ENCODE assay signal across 7 mouse cellular contexts in the genomic region with DNA sequence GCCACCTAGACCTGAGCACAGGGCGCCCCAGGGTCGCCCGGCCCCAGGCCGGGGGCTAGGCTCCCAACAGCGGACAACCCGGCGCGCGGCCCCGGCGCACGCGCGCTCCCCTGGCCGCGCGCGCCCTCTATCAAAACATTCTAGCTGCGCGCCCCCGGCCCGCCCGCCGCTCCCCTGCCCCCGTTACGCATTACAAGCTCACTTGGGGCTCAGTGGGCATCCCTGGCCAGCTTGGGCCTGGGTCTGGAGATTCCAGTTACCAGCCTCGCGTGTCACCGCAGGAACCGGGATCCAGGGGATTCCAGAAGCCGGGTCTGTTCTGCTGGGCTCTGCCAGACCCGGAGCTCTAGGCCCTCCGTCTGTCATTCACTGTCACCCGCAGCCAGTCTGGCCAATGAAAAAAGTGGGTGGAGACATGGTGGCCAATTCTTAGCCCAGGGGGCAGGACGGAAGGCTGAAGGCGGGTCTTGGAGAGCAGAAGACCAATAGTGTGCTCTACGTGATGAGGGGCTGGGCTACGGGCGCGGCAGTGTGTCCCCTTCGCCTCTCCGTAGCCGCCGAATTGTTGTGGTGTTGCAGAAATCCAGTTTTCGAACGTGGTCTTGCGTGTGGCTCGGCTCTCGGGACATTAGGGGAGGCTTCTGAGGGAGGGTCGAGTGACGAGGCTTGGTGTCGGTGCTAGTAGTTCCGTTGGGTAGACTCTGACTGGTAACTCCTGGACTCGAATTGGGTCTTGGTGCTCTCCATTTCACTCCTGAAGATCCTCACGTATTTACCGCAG. TPM values are rescaled to one million over a fixed set of nuclear protein-coding genes. Genes with fewer than 3 reads are reported as not detected.
DNase-seq lines count a peak whose midpoint lies in the region; ATAC-seq lines count a peak whose summit lies in the region.

Gene Ankzf1 (plus strand): TSS at position 530 of the 781 bp plus-strand sequence.
Gene Atg9a (minus strand): TSS at position 575 of the 781 bp plus-strand sequence.

- intact Hi-C loops in left cerebral cortex, postnatal 36 days (cut with DNase I): no loop called here

- no peaks in the 10 kb centered on the region for H3K9me3 ChIP-seq in intestine, embryonic 16.5 days (ENCODE audit: control insufficient read depth, low read length)
- H3K9me3 ChIP-seq in midbrain, embryonic 11.5 days (ENCODE audit: control insufficient read depth, low read length): no peaks in the 10 kb centered on the region

- under 1% methylated on average over 56 of the region's 56 CpGs for WGBS in intestine, embryonic 16.5 days
- WGBS in midbrain, embryonic 11.5 days: under 1% methylated on average over 56 of the region's 56 CpGs

- H3K27ac ChIP-seq in intestine, embryonic 16.5 days (ENCODE audit: low read length): peak within 1 kb of the TSS; percentile 98
- peak within 1 kb of the TSS; percentile 75 for H3K27ac ChIP-seq in midbrain, embryonic 11.5 days (ENCODE audit: low read depth, low read length)

- peak within 1 kb of the TSS; percentile 93 for H3K9ac ChIP-seq in intestine, embryonic 16.5 days (ENCODE audit: low read depth, low read length)
- H3K9ac ChIP-seq in midbrain, embryonic 11.5 days (ENCODE audit: low read length): peak within 1 kb of the TSS; percentile 86

- DNase-seq in adrenal gland, adult 8-10 months: peak; percentile 98
- DNase-seq in embryo, embryonic 9.5 days (ENCODE audit: extremely low spot score): peak; percentile 96
- peak; percentile 81 to 91 for DNase-seq in gastrocnemius, postnatal 4 days (ENCODE audit: low spot score in 2 of 2)
- peak; percentile 92 to 95 for DNase-seq in left cerebral cortex, postnatal 36 days (ENCODE audit: low spot score in 2 of 2)
- DNase-seq in midbrain, embryonic 11.5 days (ENCODE audit: low spot score, missing footprints): peak; percentile 98
- peak; percentile 96 for DNase-seq in skeletal muscle tissue, adult 2 months (ENCODE audit: low read depth, low spot score)

- peak; percentile 99 for ATAC-seq in intestine, embryonic 16.5 days
- peak; percentile 100 for ATAC-seq in midbrain, embryonic 11.5 days (ENCODE audit: low FRiP score)

- H3K27me3 ChIP-seq in intestine, embryonic 16.5 days (replicated peaks; ENCODE audit: control insufficient read depth, insufficient read depth, low read length): no peaks in the 10 kb centered on the region
- no peaks in the 10 kb centered on the region for H3K27me3 ChIP-seq in midbrain, embryonic 11.5 days (ENCODE audit: control insufficient read depth, insufficient read depth, low read length)

- peaks cover 14% of the 10 kb centered on the region for H3K36me3 ChIP-seq in intestine, embryonic 16.5 days (ENCODE audit: control insufficient read depth, insufficient read depth, low read length)
- H3K36me3 ChIP-seq in midbrain, embryonic 11.5 days (ENCODE audit: control insufficient read depth, insufficient read depth, low read length): peaks cover 7% of the 10 kb centered on the region

- peaks cover 17% of the 10 kb centered on the region for H3K4me1 ChIP-seq in intestine, embryonic 16.5 days (ENCODE audit: control insufficient read depth, insufficient read depth, low read length)
- H3K4me1 ChIP-seq in midbrain, embryonic 11.5 days (ENCODE audit: control insufficient read depth, insufficient read depth, low read length): peaks cover 15% of the 10 kb centered on the region; the same call in 1 of the 2 replicates

- peak within 1 kb of the TSS; percentile 91 for H3K4me3 ChIP-seq in intestine, embryonic 16.5 days (ENCODE audit: low read length)
- peak within 1 kb of the TSS; percentile 61 for H3K4me3 ChIP-seq in midbrain, embryonic 11.5 days (ENCODE audit: low read depth, low read length)

- peak within 1 kb of the TSS; percentile 81 for H3K4me2 ChIP-seq in intestine, embryonic 16.5 days (ENCODE audit: low read depth, low read length)
- peak within 1 kb of the TSS; percentile 99 for H3K4me2 ChIP-seq in midbrain, embryonic 11.5 days

RNA-seq across cellular contexts. Expression of gene Ankzf1, which starts in this region (rescaled TPM):
- total RNA-seq in adrenal gland, adult 8-10 months (2022): 10 to 100 TPM; 17.0 to 28.2 (median 22.8) TPM
- 10 to 100 TPM in 1 of 2 experiments, 1 to 10 TPM in 1; 9.4 to 12.7 TPM for total RNA-seq in gastrocnemius, postnatal 4 days (2021)
- polyA plus RNA-seq in intestine, embryonic 16.5 days (2015; fragmentation: Nextera tagmentation; extraction: Ambion mirVana): 25.4 and 26.5 TPM in 2 replicates
- total RNA-seq in left cerebral cortex, postnatal 36 days (2021): 10 to 100 TPM; 21.6 to 31.7 TPM
- 14.3 and 14.4 TPM in 2 replicates for polyA plus RNA-seq in midbrain, embryonic 11.5 days (2014; fragmentation: Nextera tagmentation; extraction: Ambion mirVana)

RNA-seq across cellular contexts. Expression of gene Atg9a, which starts in this region (rescaled TPM):
- 10 to 100 TPM; 41.9 to 52.6 (median 47.6) TPM for total RNA-seq in adrenal gland, adult 8-10 months (2022)
- 10 to 100 TPM; 47.0 to 51.4 TPM for total RNA-seq in gastrocnemius, postnatal 4 days (2021)
- polyA plus RNA-seq in intestine, embryonic 16.5 days (2015; fragmentation: Nextera tagmentation; extraction: Ambion mirVana): 28.3 and 31.7 TPM in 2 replicates
- total RNA-seq in left cerebral cortex, postnatal 36 days (2021): 100 to 1,000 TPM; 138 to 146 TPM
- polyA plus RNA-seq in midbrain, embryonic 11.5 days (2014; fragmentation: Nextera tagmentation; extraction: Ambion mirVana): 17.3 and 18.8 TPM in 2 replicates

Comparison
In these comparisons a context has a peak if more than half of its experiments do, and no peak if none do; other contexts are left out.
1. Peak in every context shown above with its lines: DNase-seq, ATAC-seq, H3K4me3 ChIP-seq and H3K27ac ChIP-seq.